Mouse (Mus musculus) liver, embryonic 12.5 days (tissue): ENCODE results near the gene Dennd1a. TPM values are rescaled to one million over a fixed set of nuclear protein-coding genes. Genes with fewer than 3 reads are reported as not detected.

ENCODE experiments used
- ATAC-seq: fragments of 200-750 bp; cut with Nextera tagmentation; 2 replicates; pipeline ENCODE4 v1.8.0; 2017; ENCODE audit warnings: moderate number of reproducible peaks, mild to moderate bottlenecking, moderate library complexity
- H3K27ac ChIP-seq: fragments of 300-500 bp; sonication (generic); 2 replicates; pipeline ENCODE4 v1.5.1; 2016; ENCODE audit warnings: mild to moderate bottlenecking
- H3K27me3 ChIP-seq: fragments of 300-500 bp; sonication (generic); replicated peaks from 2 replicates; pipeline ENCODE4 v1.6.1; 2016; ENCODE audit warnings: mild to moderate bottlenecking, moderate library complexity
- H3K36me3 ChIP-seq: fragments of 300-500 bp; sonication (generic); 2 replicates; pipeline ENCODE4 v1.6.1; 2016; ENCODE audit warnings: mild to moderate bottlenecking, moderate library complexity
- H3K4me1 ChIP-seq: fragments of 300-500 bp; sonication (generic); 2 replicates; pipeline ENCODE4 v1.6.1; 2016
- H3K4me2 ChIP-seq: fragments of 300-500 bp; sonication (generic); 2 replicates; pipeline ENCODE4 v1.6.1; 2016; ENCODE audit warnings: mild to moderate bottlenecking, moderate library complexity
- H3K4me3 ChIP-seq: fragments of 300-500 bp; sonication (generic); 2 replicates; pipeline ENCODE4 v1.5.1; 2016; ENCODE audit warnings: mild to moderate bottlenecking, moderate library complexity
- H3K9ac ChIP-seq: fragments of 300-500 bp; sonication (generic); 2 replicates; pipeline ENCODE4 v1.6.1; 2016; ENCODE audit warnings: mild to moderate bottlenecking, moderate library complexity
- H3K9me3 ChIP-seq: fragments of 300-500 bp; sonication (generic); replicated peaks from 2 replicates; pipeline ENCODE4 v1.6.1; 2016; ENCODE audit warnings: mild to moderate bottlenecking, moderate library complexity
- WGBS: fragments of 180-500 bp; shearing (Covaris S2); methylation state at CpG from one replicate; pipeline ENCODE4 v1.1.7; 2016; ENCODE audit not compliant: insufficient replicate concordance; 5-methylcytosine and 5-hydroxymethylcytosine counted together
- polyA plus RNA-seq: library from polyadenylated mRNA; unstranded; fragments of >200 nt; fragmentation: Nextera tagmentation; extraction: Ambion mirVana; gene quantifications from 2 replicates; pipeline ENCODE4 v1.2.1, GENCODE M21; 2016

Gene Dennd1a
- polyA plus RNA-seq, 1 experiment from 2014 or later = 13.3 TPM

DNA sequence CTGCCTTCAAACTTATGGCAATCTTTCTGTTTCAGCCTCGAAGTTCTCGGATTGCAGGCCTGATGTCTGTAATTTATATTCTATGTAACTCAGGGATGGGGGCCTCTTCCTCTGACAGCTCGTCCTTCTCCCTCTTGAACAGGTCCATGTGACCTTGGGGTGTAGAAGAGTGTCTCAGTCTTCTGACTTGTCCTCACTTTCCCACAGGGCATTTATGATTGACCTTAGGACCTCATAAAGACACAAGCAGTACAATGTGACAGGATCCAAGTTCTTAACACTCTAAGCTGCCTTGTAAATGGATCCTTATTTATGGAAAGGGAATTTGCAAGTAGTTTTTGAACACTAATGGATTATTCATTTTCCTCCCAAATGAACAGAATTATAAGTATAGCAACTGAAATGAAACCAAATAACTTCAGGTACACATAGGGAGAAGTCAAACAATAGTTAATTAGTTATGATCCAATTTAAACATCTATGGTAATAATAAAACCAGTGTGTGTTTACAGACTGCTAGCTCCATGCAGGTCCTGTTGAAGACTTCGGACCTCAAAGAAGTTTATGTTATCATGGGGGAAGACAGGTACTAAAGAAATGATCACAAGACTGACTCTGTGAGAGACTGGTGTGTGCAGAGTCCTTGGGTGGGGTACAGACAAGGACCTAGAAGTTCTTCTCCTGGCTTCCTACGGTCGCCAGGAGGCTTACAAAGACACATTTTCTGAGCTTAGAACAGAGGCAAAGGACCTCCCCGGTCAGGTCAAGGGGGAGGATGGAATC lies 448.8 kb downstream of the Dennd1a start:
- H3K4me1 ChIP-seq = peaks cover 10% of the 10 kb centered on the region
- no peak overlapping the region for H3K27ac ChIP-seq
- H3K9ac ChIP-seq = no peak overlapping the region
- WGBS = 79% methylated on average over 7 of the region's 7 CpGs
- no peak overlapping the region for H3K4me3 ChIP-seq
- H3K27me3 ChIP-seq = no peaks in the 10 kb centered on the region
- H3K9me3 ChIP-seq = no peaks in the 10 kb centered on the region
- H3K36me3 ChIP-seq = no peaks in the 10 kb centered on the region
- H3K4me2 ChIP-seq = no peak overlapping the region
- no peak for ATAC-seq

DNA sequence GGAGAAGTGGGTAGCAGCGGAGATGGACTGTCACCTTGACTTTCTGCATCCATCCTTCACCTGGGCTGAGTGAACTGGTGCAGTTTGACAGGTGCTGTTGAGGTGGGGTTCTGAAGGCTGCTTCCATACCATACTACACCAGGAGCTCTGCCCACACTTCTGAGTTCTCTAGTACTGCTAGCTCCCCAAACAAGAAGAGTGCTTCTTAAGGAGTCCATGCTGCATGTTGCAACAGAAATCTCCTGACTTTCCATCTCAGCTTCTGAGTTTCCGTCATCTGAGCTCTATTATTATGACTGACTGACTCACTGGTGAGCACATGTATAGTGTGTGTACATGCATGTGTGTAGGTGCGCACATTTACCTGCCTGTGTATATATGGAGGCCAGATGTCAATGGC lies 449.6 kb downstream of the Dennd1a start:
- no peaks in the 10 kb centered on the region for H3K9me3 ChIP-seq
- H3K27me3 ChIP-seq = no peaks in the 10 kb centered on the region
- H3K9ac ChIP-seq = no peak overlapping the region
- no peaks in the 10 kb centered on the region for H3K36me3 ChIP-seq
- no peak overlapping the region for H3K4me2 ChIP-seq
- H3K4me3 ChIP-seq = no peak overlapping the region
- no peak overlapping the region for H3K27ac ChIP-seq
- no peak for ATAC-seq
- peaks cover 6% of the 10 kb centered on the region for H3K4me1 ChIP-seq
- WGBS = 85% methylated on average over 3 of the region's 3 CpGs

DNA sequence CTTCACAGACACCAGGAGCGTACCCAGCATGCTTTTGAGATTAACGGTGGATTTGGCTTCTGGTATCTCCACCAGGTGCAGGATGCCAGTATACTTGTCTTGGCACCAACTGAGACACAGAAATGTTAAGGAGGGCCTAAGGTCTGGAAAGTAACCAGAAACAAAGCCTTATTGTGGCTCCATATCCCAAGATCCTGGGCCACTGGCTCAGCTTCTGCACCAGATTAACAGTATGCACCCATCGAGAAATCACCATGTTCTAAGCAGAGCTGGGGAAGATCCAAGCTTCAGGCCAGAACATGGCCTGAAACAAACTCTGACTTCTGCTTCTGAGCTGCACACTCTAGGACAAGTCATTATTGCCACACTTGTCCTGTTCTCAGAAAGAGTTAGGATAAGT lies 450.3 kb downstream of the Dennd1a start:
- Histone ChIP-seq H3K4me3 (no peak overlapping the region), H3K27ac (no peak overlapping the region), H3K4me1 (no peaks in the 10 kb centered on the region), H3K27me3 (no peaks in the 10 kb centered on the region), H3K9me3 (no peaks in the 10 kb centered on the region), H3K36me3 (no peaks in the 10 kb centered on the region), H3K4me2 (no peak overlapping the region), H3K9ac (no peak overlapping the region)
- ATAC-seq = no peak
- 84% methylated on average over 3 of the region's 3 CpGs for WGBS

DNA sequence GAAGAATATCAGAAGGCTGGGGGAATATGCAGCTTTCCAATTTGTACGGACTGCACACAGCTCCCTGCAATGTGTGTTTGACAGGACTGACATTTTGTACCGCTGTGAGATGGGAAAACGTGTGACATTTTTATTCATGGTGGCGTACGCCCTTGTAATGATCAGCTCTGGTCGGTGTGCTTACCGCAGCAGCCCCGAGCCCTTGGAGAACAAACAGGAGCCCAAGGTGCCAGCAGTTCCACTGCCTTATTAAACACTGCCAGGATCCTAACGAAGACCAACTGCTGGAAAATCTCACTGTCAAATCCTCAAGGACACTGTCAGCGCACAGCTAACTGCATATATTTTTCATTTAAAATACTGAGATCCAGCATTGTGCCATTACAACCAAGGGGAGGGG lies 454.9 kb downstream of the Dennd1a start:
- no peaks in the 10 kb centered on the region for H3K4me1 ChIP-seq
- H3K9me3 ChIP-seq = no peaks in the 10 kb centered on the region
- no peaks in the 10 kb centered on the region for H3K27me3 ChIP-seq
- H3K4me3 ChIP-seq = no peak overlapping the region
- 74% methylated on average over 10 of the region's 10 CpGs for WGBS
- H3K4me2 ChIP-seq = no peak overlapping the region
- H3K36me3 ChIP-seq = no peaks in the 10 kb centered on the region
- no peak overlapping the region for H3K27ac ChIP-seq
- H3K9ac ChIP-seq = no peak overlapping the region
- ATAC-seq = no peak

DNA sequence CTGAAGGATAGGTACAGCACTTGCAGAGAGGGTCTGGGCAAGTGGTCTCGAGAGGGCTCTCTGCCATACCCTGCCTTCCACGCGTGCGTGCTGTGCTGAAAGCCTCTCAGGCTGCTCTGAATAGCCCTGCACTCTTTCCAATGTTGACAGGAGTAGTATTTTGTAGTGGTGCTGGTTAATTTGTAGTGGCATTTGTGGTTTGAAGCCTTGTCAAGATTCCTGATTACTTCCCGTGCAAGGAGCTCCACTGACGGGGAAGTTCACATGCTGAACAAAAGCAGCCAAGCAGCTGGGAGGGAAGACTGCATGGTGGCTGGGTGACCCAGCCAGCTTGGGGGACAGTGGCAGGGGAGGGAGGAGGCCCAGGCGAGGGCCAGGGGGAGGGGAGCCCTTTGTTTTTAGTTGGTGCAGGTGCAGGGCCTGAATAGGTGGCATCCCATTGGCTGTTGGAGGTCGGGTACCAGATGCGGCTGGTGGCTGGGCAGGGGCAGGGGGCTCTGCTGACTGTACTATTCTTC lies 457.4 kb downstream of the Dennd1a start:
- no peak overlapping the region for H3K4me3 ChIP-seq
- H3K27ac ChIP-seq = no peak overlapping the region
- H3K4me2 ChIP-seq = no peak overlapping the region
- no peaks in the 10 kb centered on the region for H3K9me3 ChIP-seq
- H3K27me3 ChIP-seq = no peaks in the 10 kb centered on the region
- ATAC-seq = no peak
- no peaks in the 10 kb centered on the region for H3K4me1 ChIP-seq
- no peak overlapping the region for H3K9ac ChIP-seq
- 65% methylated on average over 9 of the region's 9 CpGs for WGBS
- H3K36me3 ChIP-seq = no peaks in the 10 kb centered on the region

DNA sequence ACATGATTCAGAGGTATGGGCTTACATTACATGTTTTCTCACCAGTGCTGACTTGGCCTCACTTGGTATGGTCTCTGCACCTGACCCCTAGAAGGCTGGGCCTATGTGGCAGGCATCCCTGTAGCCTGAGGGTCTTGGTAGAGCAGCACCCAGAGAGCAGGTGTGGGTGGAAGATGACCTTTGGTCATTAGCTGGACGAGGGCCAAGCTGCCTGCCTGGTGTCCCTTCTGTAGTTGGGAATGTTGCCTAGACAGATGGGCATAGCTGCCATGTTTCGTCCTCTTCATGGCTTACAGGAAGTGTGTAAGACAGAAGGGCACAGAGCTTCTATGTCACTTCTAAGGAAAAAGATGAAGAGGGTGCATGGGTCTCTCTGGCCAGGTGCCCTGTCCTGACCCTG lies 463.4 kb downstream of the Dennd1a start:
- no peak overlapping the region for H3K4me3 ChIP-seq
- 0 out of 2 replicates have a peak, but pooled peaks cover under 1% of the 10 kb centered on the region for H3K4me1 ChIP-seq
- no peak overlapping the region for H3K4me2 ChIP-seq
- 58% methylated on average over 2 of the region's 2 CpGs for WGBS
- no peaks in the 10 kb centered on the region for H3K27me3 ChIP-seq
- no peak overlapping the region for H3K27ac ChIP-seq
- no peaks in the 10 kb centered on the region for H3K36me3 ChIP-seq
- ATAC-seq = no peak
- no peak overlapping the region for H3K9ac ChIP-seq
- H3K9me3 ChIP-seq = no peaks in the 10 kb centered on the region

DNA sequence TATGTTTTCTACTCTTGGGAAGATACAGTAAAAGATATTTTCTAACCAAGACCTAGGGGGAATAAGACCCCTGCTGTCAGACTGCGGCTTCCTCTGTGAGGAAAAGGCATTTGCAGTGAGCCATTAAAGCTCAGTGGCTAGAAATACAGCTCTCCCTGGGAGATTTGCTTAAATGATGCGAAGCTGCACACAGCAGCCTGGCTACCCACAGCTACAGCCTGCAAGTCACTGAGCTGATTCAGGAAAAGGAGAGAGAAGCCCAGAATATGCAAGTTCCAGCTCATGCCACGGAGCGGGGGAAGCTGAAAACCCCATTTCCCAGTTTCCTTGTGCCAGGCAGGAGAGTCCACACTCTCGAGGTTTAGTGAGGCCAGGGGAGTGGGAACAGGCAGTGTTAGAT lies 465.1 kb downstream of the Dennd1a start:
- no peak overlapping the region for H3K4me2 ChIP-seq
- no peak overlapping the region for H3K27ac ChIP-seq
- H3K27me3 ChIP-seq = no peaks in the 10 kb centered on the region
- peaks cover 5% of the 10 kb centered on the region; the same call in 1 of the 2 replicates for H3K4me1 ChIP-seq
- H3K4me3 ChIP-seq = no peak overlapping the region
- WGBS = 76% methylated on average over 5 of the region's 5 CpGs
- H3K9me3 ChIP-seq = no peaks in the 10 kb centered on the region
- no peak overlapping the region for H3K9ac ChIP-seq
- H3K36me3 ChIP-seq = no peaks in the 10 kb centered on the region
- ATAC-seq = no peak

DNA sequence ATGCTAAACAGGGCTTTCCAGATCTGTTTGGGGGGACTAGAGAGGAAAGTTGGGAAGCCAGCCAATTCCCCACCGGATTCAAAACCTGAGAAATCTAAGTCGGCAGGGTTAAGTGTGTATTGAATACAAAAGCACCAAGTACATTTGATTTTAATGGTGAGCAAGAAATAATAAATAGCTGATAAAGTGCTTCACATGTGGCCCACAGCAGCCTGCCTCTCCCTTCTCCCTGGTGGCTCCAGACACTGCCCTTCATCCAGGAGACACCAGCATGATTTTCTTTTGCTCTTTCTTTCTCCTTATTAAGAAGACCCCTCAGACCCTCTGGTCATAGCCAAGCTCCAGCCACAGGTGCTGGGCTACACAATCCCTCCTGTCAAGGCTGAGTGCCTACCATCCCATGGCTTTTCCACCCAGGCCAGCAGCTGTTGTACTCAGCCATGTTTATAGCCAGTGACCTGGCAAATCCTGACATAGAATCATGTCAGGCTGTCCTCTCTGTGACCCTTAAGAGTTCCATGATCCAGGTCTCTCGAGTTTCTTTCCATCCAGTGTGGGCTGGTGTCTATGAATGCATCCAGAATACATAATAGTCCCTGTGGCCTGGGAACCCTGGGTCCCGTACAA lies 467.6 kb downstream of the Dennd1a start:
- H3K9me3 ChIP-seq = no peaks in the 10 kb centered on the region
- no peak overlapping the region for H3K4me2 ChIP-seq
- no peak overlapping the region for H3K4me3 ChIP-seq
- no peak overlapping the region for H3K27ac ChIP-seq
- 63% methylated on average over 4 of the region's 4 CpGs for WGBS
- no peak overlapping the region for H3K9ac ChIP-seq
- H3K4me1 ChIP-seq = peaks cover 5% of the 10 kb centered on the region; the same call in 1 of the 2 replicates
- no peak for ATAC-seq
- no peaks in the 10 kb centered on the region for H3K27me3 ChIP-seq
- 0 out of 2 replicates have a peak, but pooled peaks cover 7% of the 10 kb centered on the region for H3K36me3 ChIP-seq

DNA sequence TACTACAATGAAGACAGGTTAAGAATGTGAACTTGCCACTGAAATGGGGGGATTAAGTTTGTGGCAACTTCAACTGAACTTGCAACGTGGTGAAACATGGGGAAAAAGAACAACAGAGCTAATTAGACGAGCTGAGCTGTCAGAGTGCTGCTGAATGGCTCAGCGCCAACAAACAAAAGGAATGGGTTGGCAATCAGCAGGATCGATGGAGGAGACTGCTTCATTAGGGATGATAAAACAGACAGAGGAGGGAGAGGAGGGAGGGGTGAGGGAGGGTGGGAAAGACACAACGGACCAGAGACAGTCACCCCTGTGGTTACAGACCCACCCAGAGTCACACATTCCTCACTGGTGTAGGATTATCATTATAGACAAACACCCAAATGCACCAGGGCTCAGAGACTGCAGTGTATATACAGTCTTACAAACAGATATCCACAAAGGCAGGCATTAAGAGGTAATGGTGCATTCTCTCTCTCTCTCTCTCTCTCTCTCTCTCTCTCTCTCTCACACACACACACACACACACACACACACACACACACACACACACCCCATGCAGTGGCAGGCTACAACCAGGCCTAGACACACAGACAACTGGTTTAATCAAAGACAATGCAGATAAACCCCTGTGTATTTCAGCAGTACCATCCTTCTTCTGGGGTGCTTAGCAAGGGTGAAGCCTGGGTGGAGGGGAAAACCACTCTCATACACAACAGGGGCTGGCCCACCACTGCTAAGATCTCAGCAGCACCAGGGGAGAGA lies 468.2 kb downstream of the Dennd1a start:
- no peaks in the 10 kb centered on the region for H3K9me3 ChIP-seq
- H3K4me3 ChIP-seq = no peak overlapping the region
- ATAC-seq = no peak
- no peak overlapping the region for H3K4me2 ChIP-seq
- 0 out of 2 replicates have a peak, but pooled peaks cover 7% of the 10 kb centered on the region for H3K36me3 ChIP-seq
- WGBS = 44% methylated on average over 5 of the region's 5 CpGs
- no peak overlapping the region for H3K9ac ChIP-seq
- no peak overlapping the region for H3K27ac ChIP-seq
- H3K27me3 ChIP-seq = no peaks in the 10 kb centered on the region
- H3K4me1 ChIP-seq = peaks cover 5% of the 10 kb centered on the region; the same call in 1 of the 2 replicates

DNA sequence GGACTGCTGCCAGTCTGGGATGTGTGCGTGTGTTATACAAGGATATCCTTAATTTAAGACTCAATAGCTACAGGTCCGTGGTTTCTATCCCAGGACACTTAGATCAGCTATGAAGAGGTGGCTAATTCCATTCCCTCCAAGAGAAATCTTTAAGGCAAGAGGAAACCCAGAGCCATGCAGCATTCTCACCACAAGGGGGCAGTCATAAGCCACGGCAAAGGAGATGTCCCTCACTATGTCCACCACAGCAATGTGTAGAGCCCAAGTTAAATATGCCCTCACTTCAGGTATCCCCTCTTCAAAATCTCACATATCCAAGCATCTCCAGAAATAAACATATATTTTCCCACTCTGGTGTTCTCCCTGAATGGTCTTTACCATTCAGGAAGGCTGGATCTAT lies 471.5 kb downstream of the Dennd1a start:
- no peaks in the 10 kb centered on the region for H3K9me3 ChIP-seq

DNA sequence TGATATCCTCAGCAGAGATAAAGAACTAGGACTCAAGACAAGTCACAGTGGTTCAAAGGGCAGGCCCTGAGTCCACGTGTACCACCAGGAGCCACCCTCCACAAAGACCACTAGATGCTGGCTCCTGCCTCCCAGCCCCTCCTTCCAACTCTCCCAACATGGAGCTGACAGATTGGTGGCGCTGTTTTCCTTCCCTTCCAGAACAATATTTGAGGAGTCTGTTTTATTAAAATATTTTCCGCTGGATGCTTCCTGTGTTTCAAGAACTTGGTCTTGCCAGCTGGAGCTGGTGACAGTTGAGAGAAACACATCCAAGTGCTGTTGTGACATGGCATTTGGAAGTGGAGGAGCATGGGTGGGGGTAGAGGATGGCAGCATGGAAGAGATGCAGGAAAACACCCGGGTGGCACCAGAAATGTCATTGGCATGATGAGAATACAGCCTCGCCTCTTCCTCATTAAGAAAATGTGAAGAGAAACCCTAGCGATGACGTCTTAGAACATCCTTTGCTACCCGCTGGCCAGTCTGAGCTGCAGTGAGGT lies 472.3 kb downstream of the Dennd1a start:
- H3K27ac ChIP-seq = no peak overlapping the region
- H3K4me2 ChIP-seq = no peak overlapping the region
- H3K9me3 ChIP-seq = no peaks in the 10 kb centered on the region
- ATAC-seq = no peak
- H3K27me3 ChIP-seq = no peaks in the 10 kb centered on the region
- peaks cover 5% of the 10 kb centered on the region; the same call in 1 of the 2 replicates for H3K4me1 ChIP-seq
- H3K36me3 ChIP-seq = peaks cover 19% of the 10 kb centered on the region
- no peak overlapping the region for H3K4me3 ChIP-seq
- WGBS = 73% methylated on average over 8 of the region's 8 CpGs
- H3K9ac ChIP-seq = no peak overlapping the region

More for the DNA sequence above, 471.5 kb downstream of the Dennd1a start:
- ATAC-seq = no peak
- WGBS = 11% methylated on average over 3 of the region's 3 CpGs
- H3K9ac ChIP-seq = no peak overlapping the region
- no peak overlapping the region for H3K27ac ChIP-seq
- H3K36me3 ChIP-seq = peaks cover 19% of the 10 kb centered on the region
- H3K27me3 ChIP-seq = no peaks in the 10 kb centered on the region
- no peak overlapping the region for H3K4me3 ChIP-seq
- H3K4me2 ChIP-seq = no peak overlapping the region
- H3K4me1 ChIP-seq = peaks cover 5% of the 10 kb centered on the region; the same call in 1 of the 2 replicates
